Comparison of ENCODE assay signal across 11 mouse cellular contexts in genomic region chr11:69654760-69655159, GRCm38 (mm10). TPM values are rescaled to one million over a fixed set of nuclear protein-coding genes. Genes with fewer than 3 reads are reported as not detected.
DNase-seq lines count a peak whose midpoint lies in the region; ATAC-seq and TF ChIP-seq lines count a peak whose summit lies in the region.
"Had no signal": no experiment of that assay in that cellular context is flagged by ENCODE, and none has a peak within 500 bp of the region (broad histone marks: within the 10 kb centered on the region; RNA-seq: fewer than 3 reads in every experiment).

No protein-coding gene starts in this region.

- no peaks in the 10 kb centered on the region for H3K27me3 ChIP-seq in heart, embryonic 11.5 days (ENCODE audit: control insufficient read depth, insufficient read depth, low read length)
- no peaks in the 10 kb centered on the region for H3K27me3 ChIP-seq in midbrain, embryonic 10.5 days (ENCODE audit: low read depth, poor library complexity, severe bottlenecking)
- no peaks in the 10 kb centered on the region for H3K27me3 ChIP-seq in midbrain, embryonic 14.5 days (ENCODE audit: control insufficient read depth, insufficient read depth, low read length)
- no peaks in the 10 kb centered on the region for H3K27me3 ChIP-seq in limb, embryonic 10.5 days (ENCODE audit: low read depth, poor library complexity, severe bottlenecking)
- H3K27me3 ChIP-seq in stomach, embryonic 14.5 days (ENCODE audit: control insufficient read depth, insufficient read depth, low read length), result no peaks in the 10 kb centered on the region
- no peaks in the 10 kb centered on the region for H3K27me3 ChIP-seq in thymus, adult 2 months (ENCODE audit: control insufficient read depth, insufficient read depth, low read length)
- H3K27me3 ChIP-seq: midbrain, embryonic 15.5 days had no signal

- H3K9ac ChIP-seq in heart, embryonic 11.5 days (ENCODE audit: low read depth, low read length), result no peak overlapping the region
- no peak overlapping the region; the same call in 1 of the 2 replicates for H3K9ac ChIP-seq in midbrain, embryonic 14.5 days (replicated peaks; ENCODE audit: low read length)
- H3K9ac ChIP-seq in stomach, embryonic 14.5 days (replicated peaks; ENCODE audit: low read depth, low read length), result no peak overlapping the region
- H3K9ac ChIP-seq: midbrain, embryonic 15.5 days had no signal

- DNase-seq in heart, postnatal 10 days, result no peak
- DNase-seq in midbrain, embryonic 10.5 days (ENCODE audit: low spot score), result no peak
- DNase-seq in midbrain, embryonic 14.5 days, result no peak
- peak; percentile 33 for DNase-seq in limb, embryonic 10.5 days (ENCODE audit: low spot score)
- no peak for DNase-seq in thymus, adult 2 months
- DNase-seq in layer of hippocampus, postnatal 25 days (ENCODE audit: extremely low spot score in 1 of 2, low spot score in 1 of 2), result no peak

- H3K4me1 ChIP-seq in heart, embryonic 11.5 days (ENCODE audit: control insufficient read depth, insufficient read depth, low read length), result peaks cover 21% of the 10 kb centered on the region
- peaks cover 39% of the 10 kb centered on the region for H3K4me1 ChIP-seq in midbrain, embryonic 10.5 days
- H3K4me1 ChIP-seq in midbrain, embryonic 14.5 days (ENCODE audit: control insufficient read depth, insufficient read depth, low read length), result no peaks in the 10 kb centered on the region
- peaks cover 35% of the 10 kb centered on the region for H3K4me1 ChIP-seq in limb, embryonic 10.5 days
- peaks cover 16% of the 10 kb centered on the region; the same call in 1 of the 2 replicates for H3K4me1 ChIP-seq in stomach, embryonic 14.5 days (ENCODE audit: control insufficient read depth, insufficient read depth, low read length)
- H3K4me1 ChIP-seq in thymus, adult 2 months (replicated peaks; ENCODE audit: control insufficient read depth, insufficient read depth, low read length), result 0 out of 2 replicates have a peak, but pooled peaks cover 3% of the 10 kb centered on the region

- no peak for ATAC-seq in heart, embryonic 11.5 days (replicated peaks; ENCODE audit: insufficient number of reproducible peaks, low FRiP score, low TSS enrichment)
- no peak for ATAC-seq in midbrain, embryonic 14.5 days (ENCODE audit: low FRiP score, low TSS enrichment)
- no peak for ATAC-seq in stomach, embryonic 14.5 days (ENCODE audit: insufficient number of reproducible peaks, insufficient read depth, low FRiP score, low read depth)

- no peak for TF ChIP-seq CTCF in thymus, adult 2 months (IDR thresholded peaks at IDR 0.05; ENCODE audit: borderline replicate concordance, control insufficient read depth, extremely low read depth, insufficient read depth, low read length, poor library complexity)

- no peak for TF ChIP-seq POLR2A in thymus, adult 2 months (IDR thresholded peaks at IDR 0.05; ENCODE audit: control insufficient read depth, extremely low read depth, insufficient read depth, low read length, poor library complexity)

- 41% methylated on average over 9 of the region's 9 CpGs for WGBS in heart, embryonic 11.5 days (ENCODE audit: insufficient replicate concordance)
- WGBS in midbrain, embryonic 10.5 days, result 53% methylated on average over 9 of the region's 9 CpGs
- 51% methylated on average over 9 of the region's 9 CpGs for WGBS in midbrain, embryonic 14.5 days
- 41% methylated on average over 9 of the region's 9 CpGs for WGBS in limb, embryonic 10.5 days
- WGBS in stomach, embryonic 14.5 days, result 37% methylated on average over 9 of the region's 9 CpGs
- WGBS in thymus, adult 2 months, result 51% methylated on average over 9 of the region's 9 CpGs

- no peak overlapping the region for H3K4me3 ChIP-seq in heart, embryonic 11.5 days (ENCODE audit: low read depth, low read length)
- no peak overlapping the region for H3K4me3 ChIP-seq in midbrain, embryonic 10.5 days
- H3K4me3 ChIP-seq in midbrain, embryonic 14.5 days (replicated peaks; ENCODE audit: low read depth, low read length), result no peak overlapping the region
- peak overlapping the region; percentile 26; the same call in 1 of the 2 replicates for H3K4me3 ChIP-seq in limb, embryonic 10.5 days
- no peak overlapping the region for H3K4me3 ChIP-seq in stomach, embryonic 14.5 days (ENCODE audit: low read depth, low read length)
- H3K4me3 ChIP-seq in thymus, adult 2 months (ENCODE audit: control insufficient read depth, insufficient read depth, low read length), result no peak overlapping the region
- H3K4me3 ChIP-seq: midbrain, embryonic 15.5 days had no signal

- no peaks in the 10 kb centered on the region for H3K9me3 ChIP-seq in heart, embryonic 11.5 days (replicated peaks; ENCODE audit: control insufficient read depth, low read length)
- H3K9me3 ChIP-seq in midbrain, embryonic 10.5 days (replicated peaks), result no peaks in the 10 kb centered on the region
- H3K9me3 ChIP-seq in midbrain, embryonic 14.5 days (ENCODE audit: control insufficient read depth, low read length), result no peaks in the 10 kb centered on the region
- H3K9me3 ChIP-seq in limb, embryonic 10.5 days (replicated peaks), result no peaks in the 10 kb centered on the region
- no peaks in the 10 kb centered on the region for H3K9me3 ChIP-seq in stomach, embryonic 14.5 days (ENCODE audit: control insufficient read depth, low read depth, low read length)
- H3K9me3 ChIP-seq: midbrain, embryonic 15.5 days had no signal

- peak overlapping the region; percentile 34; the same call in 1 of the 2 replicates for H3K4me2 ChIP-seq in heart, embryonic 11.5 days
- H3K4me2 ChIP-seq in midbrain, embryonic 14.5 days (ENCODE audit: low read length), result no peak overlapping the region
- no peak overlapping the region for H3K4me2 ChIP-seq in stomach, embryonic 14.5 days (replicated peaks; ENCODE audit: low read depth, low read length)
- H3K4me2 ChIP-seq: midbrain, embryonic 15.5 days had no signal

- intact Hi-C loops in heart, postnatal 10 days (cut with DNase I), result loop anchor here (2.0 kb wide), 1 partner anchor 18 kb away; no protein-coding TSS in a partner anchor

- peaks cover 55% of the 10 kb centered on the region for H3K36me3 ChIP-seq in heart, embryonic 11.5 days (ENCODE audit: control insufficient read depth, insufficient read depth, low read length)
- H3K36me3 ChIP-seq in midbrain, embryonic 10.5 days, result peaks cover 96% of the 10 kb centered on the region
- H3K36me3 ChIP-seq in midbrain, embryonic 14.5 days (ENCODE audit: control insufficient read depth, insufficient read depth, low read length), result peaks cover 80% of the 10 kb centered on the region
- H3K36me3 ChIP-seq in limb, embryonic 10.5 days, result peaks cover 92% of the 10 kb centered on the region
- H3K36me3 ChIP-seq in stomach, embryonic 14.5 days (ENCODE audit: control insufficient read depth, insufficient read depth, low read length), result peaks cover 58% of the 10 kb centered on the region
- H3K36me3 ChIP-seq in thymus, adult 2 months (ENCODE audit: control insufficient read depth, insufficient read depth, low read length), result peaks cover 56% of the 10 kb centered on the region

- H3K27ac ChIP-seq in heart, embryonic 11.5 days (ENCODE audit: low read depth, low read length), result peak overlapping the region; percentile 41; the same call in 1 of the 2 replicates
- 0 out of 2 replicates have a peak overlapping the region, but pooled peaks have one; percentile 28 for H3K27ac ChIP-seq in midbrain, embryonic 10.5 days (replicated peaks)
- H3K27ac ChIP-seq in midbrain, embryonic 14.5 days (replicated peaks; ENCODE audit: low read depth, low read length), result no peak overlapping the region
- peak overlapping the region; percentile 79 for H3K27ac ChIP-seq in limb, embryonic 10.5 days
- H3K27ac ChIP-seq in stomach, embryonic 14.5 days (ENCODE audit: low read length), result peak overlapping the region; percentile 33; the same call in 1 of the 2 replicates
- no peak overlapping the region for H3K27ac ChIP-seq in thymus, adult 2 months (ENCODE audit: control insufficient read depth, insufficient read depth, low read length)
- H3K27ac ChIP-seq: midbrain, embryonic 15.5 days had no signal

RNA-seq across cellular contexts. Expression of gene Sox15, which starts 0.4 kb away (rescaled TPM):
- not detected in 2 replicates for polyA plus RNA-seq in heart, embryonic 11.5 days (2014; fragmentation: Nextera tagmentation; extraction: Ambion mirVana)
- total RNA-seq in heart, postnatal 10 days (2021), result not detected
- 0.16 TPM in 1 of 2 replicates, not detected in the other for polyA plus RNA-seq in midbrain, embryonic 10.5 days (2016; fragmentation: Nextera tagmentation; extraction: Ambion mirVana)
- polyA plus RNA-seq in midbrain, embryonic 14.5 days (2014; fragmentation: Nextera tagmentation; extraction: Ambion mirVana), result not detected in 2 replicates
- polyA plus RNA-seq in limb, embryonic 10.5 days (2016; fragmentation: Nextera tagmentation; extraction: Ambion mirVana), result 0.16 TPM in 1 of 2 replicates, not detected in the other
- polyA plus RNA-seq in stomach, embryonic 14.5 days (2014; fragmentation: Nextera tagmentation; extraction: Ambion mirVana), result 4.1 and 4.7 TPM in 2 replicates
- polyA plus RNA-seq in thymus, adult 2 months (2012; rRNA removed), result 0.24 and 0.52 TPM in 2 replicates
- total RNA-seq in layer of hippocampus, postnatal 25 days (2021), result under 1 TPM in 1 of 2 experiments, not detected in 1; 0.59 TPM
- total RNA-seq: granulocyte monocyte progenitor cell, adult 5-6 weeks; layer of hippocampus, postnatal 10 days had no signal
- polyA plus RNA-seq: midbrain, embryonic 15.5 days had no signal

RNA-seq across cellular contexts. Expression of gene Mpdu1, which starts 7.7 kb away (rescaled TPM):
- polyA plus RNA-seq in heart, embryonic 11.5 days (2014; fragmentation: Nextera tagmentation; extraction: Ambion mirVana), result 16.5 and 35.1 TPM in 2 replicates
- total RNA-seq in heart, postnatal 10 days (2021), result 10 to 100 TPM; 33.1 to 33.7 TPM
- polyA plus RNA-seq in midbrain, embryonic 10.5 days (2016; fragmentation: Nextera tagmentation; extraction: Ambion mirVana), result 85.1 and 86.2 TPM in 2 replicates
- polyA plus RNA-seq in midbrain, embryonic 14.5 days (2014; fragmentation: Nextera tagmentation; extraction: Ambion mirVana), result 64.0 and 108 TPM in 2 replicates
- polyA plus RNA-seq in limb, embryonic 10.5 days (2016; fragmentation: Nextera tagmentation; extraction: Ambion mirVana), result 66.8 and 74.2 TPM in 2 replicates
- polyA plus RNA-seq in stomach, embryonic 14.5 days (2014; fragmentation: Nextera tagmentation; extraction: Ambion mirVana), result 49.9 and 50.2 TPM in 2 replicates
- polyA plus RNA-seq in thymus, adult 2 months (2012; rRNA removed), result 174 and 178 TPM in 2 replicates
- 10 to 100 TPM; 61.1 to 63.9 TPM for total RNA-seq in layer of hippocampus, postnatal 25 days (2021)

RNA-seq across cellular contexts. Expression of gene Cd68, which starts 11.2 kb away (rescaled TPM):
- polyA plus RNA-seq in heart, embryonic 11.5 days (2014; fragmentation: Nextera tagmentation; extraction: Ambion mirVana), result 4.2 and 4.7 TPM in 2 replicates
- 1 to 10 TPM; 5.8 to 7.8 TPM for total RNA-seq in heart, postnatal 10 days (2021)
- 7.0 and 7.4 TPM in 2 replicates for polyA plus RNA-seq in midbrain, embryonic 10.5 days (2016; fragmentation: Nextera tagmentation; extraction: Ambion mirVana)
- polyA plus RNA-seq in midbrain, embryonic 14.5 days (2014; fragmentation: Nextera tagmentation; extraction: Ambion mirVana), result 3.7 and 7.9 TPM in 2 replicates
- 3.5 and 3.6 TPM in 2 replicates for polyA plus RNA-seq in limb, embryonic 10.5 days (2016; fragmentation: Nextera tagmentation; extraction: Ambion mirVana)
- polyA plus RNA-seq in stomach, embryonic 14.5 days (2014; fragmentation: Nextera tagmentation; extraction: Ambion mirVana), result 12.5 and 16.4 TPM in 2 replicates
- 101 and 117 TPM in 2 replicates for polyA plus RNA-seq in thymus, adult 2 months (2012; rRNA removed)
- total RNA-seq in layer of hippocampus, postnatal 25 days (2021), result 10 to 100 TPM; 15.1 to 15.7 TPM

RNA-seq across cellular contexts. Expression of gene Eif4a1, which starts 17.5 kb away (rescaled TPM):
- 530 and 592 TPM in 2 replicates for polyA plus RNA-seq in heart, embryonic 11.5 days (2014; fragmentation: Nextera tagmentation; extraction: Ambion mirVana)
- total RNA-seq in heart, postnatal 10 days (2021), result 100 to 1,000 TPM; 389 to 397 TPM
- polyA plus RNA-seq in midbrain, embryonic 10.5 days (2016; fragmentation: Nextera tagmentation; extraction: Ambion mirVana), result 710 and 716 TPM in 2 replicates
- polyA plus RNA-seq in midbrain, embryonic 14.5 days (2014; fragmentation: Nextera tagmentation; extraction: Ambion mirVana), result 707 and 863 TPM in 2 replicates
- polyA plus RNA-seq in limb, embryonic 10.5 days (2016; fragmentation: Nextera tagmentation; extraction: Ambion mirVana), result 678 and 791 TPM in 2 replicates
- polyA plus RNA-seq in stomach, embryonic 14.5 days (2014; fragmentation: Nextera tagmentation; extraction: Ambion mirVana), result 654 and 666 TPM in 2 replicates
- 669 and 722 TPM in 2 replicates for polyA plus RNA-seq in thymus, adult 2 months (2012; rRNA removed)
- 100 to 1,000 TPM; 369 to 381 TPM for total RNA-seq in layer of hippocampus, postnatal 25 days (2021)

RNA-seq across cellular contexts. Expression of gene Fxr2, which starts 22.0 kb away (rescaled TPM):
- 21.1 and 29.0 TPM in 2 replicates for polyA plus RNA-seq in heart, embryonic 11.5 days (2014; fragmentation: Nextera tagmentation; extraction: Ambion mirVana)
- total RNA-seq in heart, postnatal 10 days (2021), result 10 to 100 TPM; 72.1 to 78.7 TPM
- 36.2 and 39.1 TPM in 2 replicates for polyA plus RNA-seq in midbrain, embryonic 10.5 days (2016; fragmentation: Nextera tagmentation; extraction: Ambion mirVana)
- polyA plus RNA-seq in midbrain, embryonic 14.5 days (2014; fragmentation: Nextera tagmentation; extraction: Ambion mirVana), result 35.9 and 38.4 TPM in 2 replicates
- 45.4 and 48.1 TPM in 2 replicates for polyA plus RNA-seq in limb, embryonic 10.5 days (2016; fragmentation: Nextera tagmentation; extraction: Ambion mirVana)
- polyA plus RNA-seq in stomach, embryonic 14.5 days (2014; fragmentation: Nextera tagmentation; extraction: Ambion mirVana), result 20.9 and 26.0 TPM in 2 replicates
- polyA plus RNA-seq in thymus, adult 2 months (2012; rRNA removed), result 94.1 and 96.0 TPM in 2 replicates
- 100 to 1,000 TPM; 124 to 131 TPM for total RNA-seq in layer of hippocampus, postnatal 25 days (2021)

Comparison
In these comparisons a context has a peak if more than half of its experiments do, and no peak if none do; other contexts are left out.
1. H3K27ac ChIP-seq: peak in heart, embryonic 11.5 days (single experiment), midbrain, embryonic 10.5 days (single experiment), limb, embryonic 10.5 days (single experiment) and stomach, embryonic 14.5 days (single experiment); none in midbrain, embryonic 14.5 days (single experiment) and thymus, adult 2 months (single experiment).